ENCODE assay signal across 14 mouse cellular contexts in genomic region chr2:62484906-62485305, GRCm38 (mm10). TPM values are rescaled to one million over a fixed set of nuclear protein-coding genes. Genes with fewer than 3 reads are reported as not detected.
DNase-seq lines count a peak whose midpoint lies in the region; ATAC-seq and TF ChIP-seq lines count a peak whose summit lies in the region.
"Had no signal": no experiment of that assay in that cellular context is flagged by ENCODE, and none has a peak within 500 bp of the region (broad histone marks: within the 10 kb centered on the region; RNA-seq: fewer than 3 reads in every experiment).

No protein-coding gene starts in this region.

- no peak overlapping the region for H3K9ac ChIP-seq in liver, adult 2 months (ENCODE audit: low read depth, low read length)
- no peak overlapping the region for H3K9ac ChIP-seq in MEL (ENCODE audit: control insufficient read depth, low read depth, low read length, poor library complexity, severe bottlenecking)
- H3K9ac ChIP-seq: liver, embryonic 13.5 days had no signal

- no peak for TF ChIP-seq EP300 in MEL (IDR thresholded peaks at IDR 0.05; ENCODE audit: low read depth in 1 of 2, low read length in 2 of 2)

- no peak for TF ChIP-seq POLR2A in liver, adult 2 months (IDR thresholded peaks at IDR 0.05; ENCODE audit: extremely low read depth, insufficient read depth, low read length)
- no peak for TF ChIP-seq POLR2A in MEL (IDR thresholded peaks at IDR 0.05; ENCODE audit: control insufficient read depth in 1 of 2, insufficient read depth in 1 of 2, low read depth in 1 of 2, low read length in 2 of 2, poor library complexity in 1 of 2)

- no peak overlapping the region for H3K4me3 ChIP-seq in liver, adult 2 months (ENCODE audit: insufficient read depth, low read depth, low read length)
- no peak overlapping the region for H3K4me3 ChIP-seq in MEL (ENCODE audit: control insufficient read depth in 1 of 2, insufficient read depth in 1 of 2, low read depth in 2 of 2, low read length in 2 of 2)
- H3K4me3 ChIP-seq: left cerebral cortex, adult 2 months; liver, embryonic 13.5 days had no signal

- H3K36me3 ChIP-seq in liver, adult 2 months (ENCODE audit: control insufficient read depth, insufficient read depth, low read length), result no peaks in the 10 kb centered on the region
- H3K36me3 ChIP-seq in MEL (ENCODE audit: control insufficient read depth in 1 of 2, insufficient read depth in 2 of 2, low read length in 2 of 2), result no peaks in the 10 kb centered on the region
- H3K36me3 ChIP-seq: liver, embryonic 13.5 days had no signal

- peak; percentile 4; the same call in 1 of the 2 replicates for TF ChIP-seq CTCF in liver, adult 2 months (IDR thresholded peaks at IDR 0.05; ENCODE audit: low read depth, low read length)
- TF ChIP-seq CTCF in MEL (IDR thresholded peaks at IDR 0.05 in 2 of 3, conservative IDR thresholded peaks at IDR 0.05 in 1 of 3; ENCODE audit: control insufficient read depth in 1 of 3, insufficient read depth in 1 of 3, low read depth in 2 of 3, low read length in 3 of 3, poor library complexity in 1 of 3, severe bottlenecking in 1 of 3), result peak in 1 of 3 experiments; percentile 11; a peak in 1 of 6 replicates

- 0 out of 2 replicates have a peak, but pooled peaks have one; percentile 4 for TF ChIP-seq RAD21 in MEL (IDR thresholded peaks at IDR 0.05; ENCODE audit: low read depth, low read length)

- whole genome bisulfite sequencing in liver, adult 2 months, result 93% methylated on average over 3 of the region's 3 CpGs

- H3K27me3 ChIP-seq in liver, adult 2 months (ENCODE audit: control insufficient read depth, insufficient read depth, low read length), result no peaks in the 10 kb centered on the region
- H3K27me3 ChIP-seq in MEL (ENCODE audit: control insufficient read depth in 1 of 2, insufficient read depth in 2 of 2, low read length in 2 of 2), result no peaks in the 10 kb centered on the region; a peak in 1 of 4 replicates
- H3K27me3 ChIP-seq: liver, embryonic 13.5 days had no signal

- no peaks in the 10 kb centered on the region for H3K79me2 ChIP-seq in liver, adult 2 months (ENCODE audit: control insufficient read depth, insufficient read depth, low read length)
- no peaks in the 10 kb centered on the region for H3K79me2 ChIP-seq in MEL (ENCODE audit: control insufficient read depth, insufficient read depth, low read length, poor library complexity)

- no peaks in the 10 kb centered on the region for H3K9me3 ChIP-seq in MEL (replicated peaks; ENCODE audit: insufficient read depth, low read length)
- H3K9me3 ChIP-seq: liver, embryonic 13.5 days had no signal

- no peak for DNase-seq in frontal cortex, postnatal 36 days (ENCODE audit: low spot score in 2 of 2)
- peak; percentile 12 for DNase-seq in liver, adult 2 months (ENCODE audit: extremely low read depth, low read depth, low spot score)
- DNase-seq in liver (no peak), MEL (ENCODE audit: low read depth, low spot score) (no peak)
- DNase-seq in embryo, embryonic 9.5 days (ENCODE audit: extremely low spot score), result no peak
- no peak for DNase-seq in spleen, postnatal 10 days (ENCODE audit: low spot score in 2 of 2)
- DNase-seq: heart, adult 11 months; heart, postnatal 36 days; kidney, adult 18-20 months; liver, embryonic 13.5 days; right cerebral cortex, adult 18-20 months had no signal

- H3K27ac ChIP-seq in liver, adult 2 months (replicated peaks; ENCODE audit: insufficient read depth, low read depth, low read length), result no peak overlapping the region
- H3K27ac ChIP-seq in MEL (ENCODE audit: control insufficient read depth, low read depth, low read length), result no peak overlapping the region
- H3K27ac ChIP-seq: left cerebral cortex, adult 2 months; liver, embryonic 13.5 days had no signal

- no peaks in the 10 kb centered on the region for H3K4me1 ChIP-seq in liver, adult 2 months (ENCODE audit: control insufficient read depth, insufficient read depth, low read length)
- H3K4me1 ChIP-seq in MEL (ENCODE audit: control insufficient read depth in 1 of 2, insufficient read depth in 2 of 2, low read length in 2 of 2), result no peaks in the 10 kb centered on the region
- H3K4me1 ChIP-seq: liver, embryonic 13.5 days had no signal

- 0 out of 2 replicates have a peak, but pooled peaks have one; percentile 27 for ATAC-seq in frontal cortex, adult (ENCODE audit: low TSS enrichment)
- ATAC-seq in megakaryocyte-erythroid progenitor cell, adult 5-6 weeks (replicated peaks; ENCODE audit: low FRiP score, low TSS enrichment, poor library complexity, severe bottlenecking), result peak; percentile 50; the same call in 1 of the 2 replicates

TF ChIP-seq in MEL, 35 proteins besides CTCF, POLR2A, EP300 and RAD21:
- TF ChIP-seq TBP (IDR thresholded peaks at IDR 0.05; ENCODE audit: low read depth, low read length) (no peak), TCF12 (IDR thresholded peaks at IDR 0.05; ENCODE audit: low read depth, low read length) (no peak), MAX (IDR thresholded peaks at IDR 0.05; ENCODE audit: low read length) (no peak), TAL1 (IDR thresholded peaks at IDR 0.05; ENCODE audit: low read length) (no peak), USF1 (IDR thresholded peaks at IDR 0.05; ENCODE audit: low read depth, low read length) (no peak), MXI1 (IDR thresholded peaks at IDR 0.05; ENCODE audit: low read depth, low read length) (no peak), NRF1 (IDR thresholded peaks at IDR 0.05; ENCODE audit: insufficient read depth, low read depth, low read length, poor library complexity, severe bottlenecking) (no peak), ZKSCAN1 (IDR thresholded peaks at IDR 0.05; ENCODE audit: low read depth, low read length) (no peak), MAZ (IDR thresholded peaks at IDR 0.05; ENCODE audit: low read depth, low read length) (no peak), SIN3A (IDR thresholded peaks at IDR 0.05; ENCODE audit: low read length) (no peak), ELF1 (IDR thresholded peaks at IDR 0.05; ENCODE audit: low read depth, low read length) (no peak), MAFK (IDR thresholded peaks at IDR 0.05; ENCODE audit: borderline replicate concordance, low read depth, low read length) (no peak), SMC3 (IDR thresholded peaks at IDR 0.05; ENCODE audit: low read depth, low read length) (no peak; the same call in 1 of the 2 replicates), GABPA (IDR thresholded peaks at IDR 0.05; ENCODE audit: low read depth, low read length) (no peak)

RNA-seq across cellular contexts. Expression of gene Gcg, which starts 1.5 kb away (rescaled TPM):
- not detected in 2 replicates for total RNA-seq in liver, adult 2 months (2014; rRNA removed)
- polyA plus RNA-seq in liver, adult 2 months (2012; rRNA removed), result not detected in 2 replicates
- total RNA-seq in MEL (2012; rRNA removed), result not detected in 2 replicates
- polyA plus RNA-seq in MEL (2012; ENCODE audit: insufficient read depth in 1 of 2, insufficient read length in 2 of 2, low read depth in 1 of 2, low replicate concordance in 2 of 2, missing spikeins in 1 of 2), result not detected
- total RNA-seq in megakaryocyte-erythroid progenitor cell, adult 5-6 weeks (2014; fragmentation: Nextera tagmentation), result not detected in 2 replicates
- total RNA-seq in megakaryocyte-erythroid progenitor cell, adult 5-6 weeks (2017), result not detected in 2 replicates
- total RNA-seq: heart, postnatal 36 days had no signal
- polyA plus RNA-seq: liver, embryonic 13.5 days had no signal
